Mouse (Mus musculus) heart, adult 2 months (tissue): ENCODE data around the gene Cdkl3.

ENCODE experiments used
- CTCF ChIP-seq: fragments of 200-600 bp; IDR thresholded peaks from 2 replicates; pipeline ENCODE4 v1.8.1; 2022; ENCODE audit warnings: antibody characterized with exemption, mild to moderate bottlenecking, moderate library complexity
- EP300 ChIP-seq: fragments of 200-500 bp; IDR thresholded peaks from 2 replicates; pipeline ENCODE4 v1.6.1; 2011; ENCODE audit warnings: low read depth, low read length, control low read depth; ENCODE audit not compliant: insufficient read depth
- POLR2A ChIP-seq: fragments of 200-500 bp; IDR thresholded peaks from 2 replicates; pipeline ENCODE4 v1.6.1; 2011; ENCODE audit warnings: mild to moderate bottlenecking, low read depth, low read length, control low read depth; ENCODE audit not compliant: insufficient read depth

DNA sequence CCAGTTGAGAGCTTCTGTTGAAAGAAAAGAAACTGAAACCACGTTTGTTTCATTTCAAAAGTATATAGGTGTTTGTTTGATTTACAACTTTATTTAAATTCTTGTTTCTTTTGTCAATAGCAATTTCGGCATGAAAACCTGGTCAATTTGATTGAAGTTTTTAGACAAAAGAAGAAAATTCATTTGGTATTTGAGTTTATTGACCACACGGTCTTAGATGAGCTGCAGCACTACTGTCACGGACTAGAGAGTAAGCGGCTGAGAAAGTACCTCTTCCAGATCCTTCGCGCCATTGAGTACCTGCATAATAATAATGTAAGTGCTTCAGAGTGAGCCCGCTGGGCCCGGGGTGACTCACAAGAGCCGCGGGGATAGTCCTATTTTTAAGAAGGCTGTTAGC, 7.0 kb downstream of the Cdkl3 start:
- TF ChIP-seq CTCF, result no peak
- no peak for TF ChIP-seq POLR2A
- TF ChIP-seq EP300, result no peak
